8 mouse cellular contexts compared by ENCODE assay signal in the genomic region with DNA sequence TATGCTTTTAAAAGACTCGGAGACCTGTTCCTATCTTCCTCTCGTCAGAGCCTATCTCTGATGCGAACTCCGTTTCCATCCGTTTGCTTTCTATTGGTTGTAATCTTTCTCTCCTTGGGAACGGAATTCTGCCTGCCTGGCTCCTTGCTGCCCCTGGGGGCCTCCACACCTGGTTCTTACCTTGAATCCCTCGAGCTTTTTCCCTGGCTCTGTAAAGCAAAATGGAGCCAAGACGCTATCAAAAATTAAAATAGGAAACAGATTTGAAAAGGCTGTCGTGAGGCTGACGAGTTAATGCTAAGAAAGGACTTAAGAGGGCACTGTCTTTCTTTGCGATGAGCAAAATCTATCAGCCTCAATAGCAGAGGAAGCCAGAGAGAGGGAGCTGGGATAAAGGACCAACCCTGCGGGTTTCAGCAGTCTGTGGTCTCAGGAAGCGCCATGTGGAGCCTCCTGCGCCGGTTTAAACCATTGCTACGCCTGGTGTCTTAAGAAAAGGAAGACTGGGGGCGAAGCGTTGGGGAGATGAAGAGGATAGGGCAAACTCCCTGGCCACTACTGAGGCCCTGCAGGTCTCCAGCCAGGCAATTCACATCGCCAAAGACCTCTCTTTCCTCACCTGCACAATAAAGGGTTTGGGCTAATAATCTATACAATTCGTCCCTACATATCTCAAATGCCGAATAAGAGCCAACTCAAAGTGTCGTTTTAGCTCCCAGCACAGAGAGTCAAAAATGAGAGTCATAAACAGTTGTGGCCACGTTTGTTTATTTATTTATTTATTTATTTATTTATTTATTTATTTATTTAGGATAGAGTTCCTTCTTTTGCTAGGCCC. TPM values are rescaled to one million over a fixed set of nuclear protein-coding genes. Genes with fewer than 3 reads are reported as not detected.
DNase-seq lines count a peak whose midpoint lies in the region; ATAC-seq and TF ChIP-seq lines count a peak whose summit lies in the region.

No protein-coding gene starts in this region.

- no peaks in the 10 kb centered on the region for H3K9me3 ChIP-seq in limb, embryonic 15.5 days
- no peaks in the 10 kb centered on the region for H3K9me3 ChIP-seq in midbrain, embryonic 16.5 days (replicated peaks; ENCODE audit: control insufficient read depth, low read length, poor library complexity, severe bottlenecking)

- peaks cover 12% of the 10 kb centered on the region for H3K4me1 ChIP-seq in heart, adult 2 months (ENCODE audit: control insufficient read depth, insufficient read depth, low read length)
- peaks cover 50% of the 10 kb centered on the region for H3K4me1 ChIP-seq in limb, embryonic 15.5 days
- H3K4me1 ChIP-seq in midbrain, embryonic 16.5 days (ENCODE audit: control insufficient read depth, insufficient read depth, low read length) = peaks cover 28% of the 10 kb centered on the region

- H3K4me3 ChIP-seq in heart, adult 2 months = peak overlapping the region; percentile 3; the same call in 1 of the 2 replicates
- H3K4me3 ChIP-seq in limb, embryonic 15.5 days = peak overlapping the region; percentile 82
- peak overlapping the region; percentile 94 for H3K4me3 ChIP-seq in midbrain, embryonic 16.5 days (ENCODE audit: low read depth, low read length)

- 8% methylated on average over 23 of the region's 23 CpGs for WGBS in heart, adult 2 months
- WGBS in limb, embryonic 15.5 days = 5% methylated on average over 23 of the region's 23 CpGs
- 3% methylated on average over 23 of the region's 23 CpGs for WGBS in midbrain, embryonic 16.5 days

- intact Hi-C loops in heart, adult 2 months (cut with DNase I) = loop anchor here (1.0 to 10.0 kb wide), 9 partner anchors 73 to 785 kb away; no protein-coding TSS in a partner anchor

- peak overlapping the region; percentile 58 for H3K27ac ChIP-seq in heart, adult 2 months
- H3K27ac ChIP-seq in limb, embryonic 15.5 days = peak overlapping the region; percentile 79
- peak overlapping the region; percentile 97 for H3K27ac ChIP-seq in midbrain, embryonic 16.5 days (ENCODE audit: low read length)

- TF ChIP-seq POLR2A in heart, adult 2 months (IDR thresholded peaks at IDR 0.05; ENCODE audit: insufficient read depth, low read depth, low read length) = peak; percentile 27; the same call in 1 of the 2 replicates

- TF ChIP-seq CTCF in heart, adult 2 months (IDR thresholded peaks at IDR 0.05) = peak; percentile 78

- H3K4me2 ChIP-seq in limb, embryonic 15.5 days = peak overlapping the region; percentile 92
- peak overlapping the region; percentile 91 for H3K4me2 ChIP-seq in midbrain, embryonic 16.5 days (ENCODE audit: low read length)

- no peak overlapping the region for H3K9ac ChIP-seq in heart, adult 2 months (ENCODE audit: low read depth, low read length)
- H3K9ac ChIP-seq in limb, embryonic 15.5 days = no peak overlapping the region
- H3K9ac ChIP-seq in midbrain, embryonic 16.5 days (ENCODE audit: low read depth, low read length) = peak overlapping the region; percentile 55

- ATAC-seq in limb, embryonic 15.5 days (ENCODE audit: insufficient number of reproducible peaks, low FRiP score, low TSS enrichment, low read depth) = no peak
- ATAC-seq in midbrain, embryonic 16.5 days = peak; percentile 61

- DNase-seq in 3T3-L1 (ENCODE audit: low read depth, low spot score) = peak; percentile 88
- peak; percentile 71 for DNase-seq in Muller cell, postnatal 12 days (ENCODE audit: inconsistent ontology term)
- peak; percentile 80 for DNase-seq in embryo, embryonic 10 days (ENCODE audit: low spot score)
- DNase-seq in heart, adult 2 months = peak; percentile 67 to 69
- DNase-seq in kidney, adult 11 months = peak; percentile 32
- peak; percentile 34 for DNase-seq in thymus, postnatal 25 days

- H3K79me2 ChIP-seq in heart, adult 2 months (replicated peaks; ENCODE audit: control insufficient read depth, insufficient read depth, low read length) = no peaks in the 10 kb centered on the region

- TF ChIP-seq EP300 in heart, adult 2 months (IDR thresholded peaks at IDR 0.05; ENCODE audit: insufficient read depth, low read depth, low read length) = 0 out of 2 replicates have a peak, but pooled peaks have one; percentile 42

- no peaks in the 10 kb centered on the region for H3K27me3 ChIP-seq in heart, adult 2 months (ENCODE audit: control insufficient read depth, insufficient read depth, low read length)
- no peaks in the 10 kb centered on the region for H3K27me3 ChIP-seq in limb, embryonic 15.5 days
- no peaks in the 10 kb centered on the region for H3K27me3 ChIP-seq in midbrain, embryonic 16.5 days (ENCODE audit: control insufficient read depth, insufficient read depth, low read depth, low read length)

- no peaks in the 10 kb centered on the region for H3K36me3 ChIP-seq in heart, adult 2 months (ENCODE audit: control insufficient read depth, insufficient read depth, low read length)
- H3K36me3 ChIP-seq in limb, embryonic 15.5 days = no peaks in the 10 kb centered on the region
- no peaks in the 10 kb centered on the region for H3K36me3 ChIP-seq in midbrain, embryonic 16.5 days (ENCODE audit: control insufficient read depth, insufficient read depth, low read length)

RNA-seq across cellular contexts. Expression of gene Enc1, which starts 1.3 kb away (rescaled TPM):
- total RNA-seq in heart, adult 2 months (2021) = 1 to 10 TPM; 7.7 to 10.0 TPM
- polyA plus RNA-seq in heart, adult 2 months (2012; rRNA removed) = 5.2 and 6.3 TPM in 2 replicates
- 6.1 and 10.4 TPM in 2 replicates for polyA plus RNA-seq in limb, embryonic 15.5 days (2015; fragmentation: Nextera tagmentation; extraction: Ambion mirVana)
- 103 and 119 TPM in 2 replicates for polyA plus RNA-seq in midbrain, embryonic 16.5 days (2015; fragmentation: Nextera tagmentation; extraction: Ambion mirVana)

RNA-seq across cellular contexts. Expression of gene Hexb, which starts 41.4 kb away (rescaled TPM):
- 10 to 100 TPM; 21.2 to 21.7 TPM for total RNA-seq in heart, adult 2 months (2021)
- 21.3 and 26.5 TPM in 2 replicates for polyA plus RNA-seq in heart, adult 2 months (2012; rRNA removed)
- 63.1 and 65.7 TPM in 2 replicates for polyA plus RNA-seq in limb, embryonic 15.5 days (2015; fragmentation: Nextera tagmentation; extraction: Ambion mirVana)
- polyA plus RNA-seq in midbrain, embryonic 16.5 days (2015; fragmentation: Nextera tagmentation; extraction: Ambion mirVana) = 40.3 and 49.8 TPM in 2 replicates

Comparison
In these comparisons a context has a peak if more than half of its experiments do, and no peak if none do; other contexts are left out.
1. DNase-seq: peak in every context shown above with its lines; median percentile 88 in 3T3-L1; 80 in embryo, embryonic 10 days; 71 in Muller cell, postnatal 12 days; 68 in heart, adult 2 months; 34 in thymus, postnatal 25 days; 32 in kidney, adult 11 months.
2. H3K4me3 ChIP-seq: peak in every context shown above with its lines; median percentile 94 in midbrain, embryonic 16.5 days; 82 in limb, embryonic 15.5 days; 3 in heart, adult 2 months.